Mouse (Mus musculus): ENCODE results near the gene Kcnmb3. TPM values are rescaled to one million over a fixed set of nuclear protein-coding genes. Genes with fewer than 3 reads are reported as not detected.

Kcnmb3 gene
- polyA plus RNA-seq, 1 experiment from 2014 or later: 0.10 TPM

DNA sequence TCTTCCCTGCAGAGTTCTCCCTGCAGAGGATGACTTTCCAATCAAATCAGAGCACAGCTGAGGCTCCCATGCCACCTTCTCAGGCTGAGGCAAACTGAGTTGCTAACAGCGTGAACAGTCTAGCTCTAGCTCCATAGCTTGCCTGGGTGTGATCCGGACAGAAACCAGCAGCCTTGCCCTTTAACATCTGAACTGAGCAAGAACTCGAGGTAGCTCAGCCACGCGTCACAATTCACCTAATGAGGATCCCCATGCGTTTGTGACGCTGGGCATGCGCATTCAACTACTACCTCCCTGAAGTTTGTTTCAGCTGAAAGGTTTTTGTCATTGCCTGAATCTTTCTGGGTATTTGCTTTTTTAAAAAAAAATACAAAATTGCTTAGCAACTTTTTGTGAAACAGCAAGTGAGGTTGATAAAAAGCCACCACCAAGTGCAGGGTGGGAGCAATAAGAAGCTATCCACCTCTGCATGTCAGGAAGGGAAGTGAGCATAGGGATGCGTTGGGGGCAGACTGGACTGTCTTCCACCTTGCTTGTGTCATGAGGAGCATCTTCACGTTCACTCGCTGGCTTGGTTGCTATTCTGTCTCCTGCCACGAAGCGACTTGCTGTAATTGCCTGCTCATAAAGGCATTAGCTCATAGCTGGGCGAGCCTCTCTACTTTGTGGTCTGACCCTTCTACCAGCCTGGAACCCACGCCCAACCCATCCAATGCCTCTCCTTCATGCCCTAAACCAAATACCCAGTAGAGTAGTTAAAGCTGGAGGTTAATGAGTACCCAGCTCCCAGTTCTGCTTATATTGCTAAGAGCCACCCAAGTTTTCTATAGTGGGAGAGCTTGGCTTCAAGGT, 1.7 kb downstream of the Kcnmb3 start:
- Histone ChIP-seq H3K27me3 (replicated peaks) (no peaks in the 10 kb centered on the region), H3K4me1 (no peaks in the 10 kb centered on the region), H3K27ac (no peak overlapping the region), H3K9me3 (no peaks in the 10 kb centered on the region), H3K9ac (no peak overlapping the region), H3K36me3 (no peaks in the 10 kb centered on the region), H3K4me2 (no peak overlapping the region), H3K4me3 (replicated peaks) (no peak overlapping the region)
- WGBS: 74% methylated on average over 15 of the region's 15 CpGs
- ATAC-seq (ENCODE audit: insufficient read depth, low FRiP score, low read depth): no peak

DNA sequence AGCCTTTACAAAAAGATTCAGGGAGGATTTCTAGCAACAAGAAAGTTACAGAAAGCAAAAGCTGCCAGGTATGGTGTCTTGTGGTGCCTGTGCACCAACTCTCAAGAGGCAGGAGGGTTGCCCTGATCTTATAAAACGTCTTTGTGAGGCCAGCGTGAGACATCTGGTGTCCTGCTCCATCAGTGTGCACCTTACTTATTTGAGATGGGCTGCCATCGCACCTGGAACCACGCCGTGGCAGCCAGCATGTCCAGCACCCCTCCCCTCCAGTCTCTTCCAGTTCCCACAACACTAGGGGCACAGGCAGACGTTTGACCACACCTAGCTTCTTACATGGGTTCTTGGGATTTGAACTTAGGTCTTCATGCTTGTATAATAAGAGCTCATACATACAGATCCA, 3.9 kb downstream of the Kcnmb3 start:
- Histone ChIP-seq H3K27ac (no peak overlapping the region), H3K9ac (no peak overlapping the region), H3K4me2 (no peak overlapping the region), H3K4me3 (replicated peaks) (no peak overlapping the region), H3K27me3 (replicated peaks) (no peaks in the 10 kb centered on the region), H3K9me3 (no peaks in the 10 kb centered on the region), H3K4me1 (no peaks in the 10 kb centered on the region), H3K36me3 (no peaks in the 10 kb centered on the region)
- WGBS: 73% methylated on average over 6 of the region's 6 CpGs
- ATAC-seq (ENCODE audit: insufficient read depth, low FRiP score, low read depth): no peak

- H3K4me1 ChIP-seq: no peaks in the 10 kb centered on the region
- H3K4me2 ChIP-seq: no peak overlapping the region
- no peak overlapping the region for H3K4me3 ChIP-seq (replicated peaks)
- ATAC-seq (ENCODE audit: insufficient read depth, low FRiP score, low read depth): no peak
- H3K27ac ChIP-seq: no peak overlapping the region
- H3K27me3 ChIP-seq (replicated peaks): no peaks in the 10 kb centered on the region
- H3K9ac ChIP-seq: no peak overlapping the region
- no peaks in the 10 kb centered on the region for H3K36me3 ChIP-seq
- H3K9me3 ChIP-seq: no peaks in the 10 kb centered on the region
- WGBS: 75% methylated on average over 4 of the region's 4 CpGs
Observed at GRCm38 (mm10) chr3:32486543-32486942, 5.5 kb downstream of the Kcnmb3 start.

- Histone ChIP-seq H3K4me2 (no peak overlapping the region), H3K36me3 (no peaks in the 10 kb centered on the region), H3K27ac (no peak overlapping the region), H3K27me3 (replicated peaks) (no peaks in the 10 kb centered on the region), H3K9me3 (no peaks in the 10 kb centered on the region), H3K9ac (no peak overlapping the region), H3K4me3 (replicated peaks) (no peak overlapping the region), H3K4me1 (no peaks in the 10 kb centered on the region)
- ATAC-seq (ENCODE audit: insufficient read depth, low FRiP score, low read depth): no peak
- WGBS: 80% methylated on average over 3 of the region's 3 CpGs
Observed at GRCm38 (mm10) chr3:32483035-32483434, 9.0 kb downstream of the Kcnmb3 start.

GRCm38 (mm10) chr3:32479961-32480360, 12.1 kb downstream of the Kcnmb3 start:
- no peak for ATAC-seq (ENCODE audit: insufficient read depth, low FRiP score, low read depth)
- Histone ChIP-seq H3K27me3 (replicated peaks) (no peaks in the 10 kb centered on the region), H3K27ac (no peak overlapping the region), H3K4me1 (no peaks in the 10 kb centered on the region), H3K9me3 (no peaks in the 10 kb centered on the region), H3K4me2 (no peak overlapping the region), H3K36me3 (no peaks in the 10 kb centered on the region), H3K9ac (no peak overlapping the region), H3K4me3 (replicated peaks) (no peak overlapping the region)
- 89% methylated on average over 7 of the region's 7 CpGs for WGBS

DNA sequence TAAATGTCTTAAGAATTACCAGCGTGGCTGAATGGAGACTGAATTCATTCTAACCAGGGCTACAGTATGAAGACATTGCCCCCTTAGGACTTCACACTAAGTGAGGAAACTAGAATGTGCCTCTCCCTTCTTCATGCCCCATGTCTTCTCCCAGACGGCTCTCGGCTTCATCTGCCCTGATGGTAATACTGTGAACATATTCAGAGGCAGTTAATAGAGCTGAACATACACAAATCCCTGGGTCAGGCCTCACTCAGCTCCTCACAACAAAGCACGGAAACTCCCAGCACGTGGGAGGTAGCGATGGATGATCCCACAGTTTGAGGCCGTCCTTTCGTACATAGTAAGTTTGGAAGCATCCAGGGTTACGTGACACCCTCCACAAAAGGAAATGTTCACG, 18.8 kb downstream of the Kcnmb3 start:
- Histone ChIP-seq H3K4me3 (replicated peaks) (no peak overlapping the region), H3K27ac (no peak overlapping the region), H3K4me2 (no peak overlapping the region), H3K27me3 (replicated peaks) (no peaks in the 10 kb centered on the region), H3K9ac (no peak overlapping the region), H3K9me3 (no peaks in the 10 kb centered on the region), H3K36me3 (no peaks in the 10 kb centered on the region), H3K4me1 (peaks cover 11% of the 10 kb centered on the region; the same call in 1 of the 2 replicates)
- no peak for ATAC-seq (ENCODE audit: insufficient read depth, low FRiP score, low read depth)
- WGBS: 75% methylated on average over 10 of the region's 10 CpGs

DNA sequence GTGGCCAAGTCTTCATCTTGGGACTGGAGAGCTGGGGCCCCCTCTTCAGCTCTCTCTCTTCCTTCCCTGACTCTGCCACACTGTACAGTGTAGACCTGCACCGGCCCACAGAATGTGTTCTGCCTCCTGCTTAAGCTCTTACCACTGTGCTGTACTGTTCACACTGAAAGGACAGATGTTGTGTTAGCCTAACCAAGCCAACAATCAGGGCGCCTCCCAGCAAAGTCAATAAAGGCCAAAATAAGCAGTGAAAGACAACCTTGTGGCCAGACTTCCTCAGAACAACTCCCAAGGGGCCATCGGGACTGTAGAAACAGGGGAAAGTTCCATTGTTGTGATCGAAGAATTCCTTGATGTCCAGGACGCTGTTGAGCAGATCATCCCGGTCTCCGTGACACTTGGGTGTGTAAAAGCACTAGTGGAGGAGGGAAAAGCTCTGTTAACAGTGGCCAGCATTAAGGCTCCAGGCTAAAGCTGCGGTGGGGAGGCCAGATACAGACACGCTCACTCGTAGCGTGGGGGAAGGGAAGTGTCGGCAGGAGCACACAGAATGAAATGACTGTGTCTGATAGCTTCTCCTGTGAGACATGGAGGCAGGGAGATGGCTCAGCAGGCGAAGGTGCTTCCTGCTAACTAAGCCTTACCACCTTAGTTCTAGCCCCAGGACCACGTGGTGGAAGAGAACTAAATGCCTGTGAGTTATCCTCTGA, 19.7 kb downstream of the Kcnmb3 start:
- peaks cover 11% of the 10 kb centered on the region; the same call in 1 of the 2 replicates for H3K4me1 ChIP-seq
- ATAC-seq (ENCODE audit: insufficient read depth, low FRiP score, low read depth): no peak
- H3K9ac ChIP-seq: no peak overlapping the region

GRCm38 (mm10) chr3:32471098-32471497, 20.9 kb downstream of the Kcnmb3 start:
- peak; percentile 41; the same call in 1 of the 2 replicates for ATAC-seq (ENCODE audit: insufficient read depth, low FRiP score, low read depth)
- H3K27ac ChIP-seq: no peak overlapping the region

More for the DNA sequence above, 19.7 kb downstream of the Kcnmb3 start:
- no peak overlapping the region for H3K4me3 ChIP-seq (replicated peaks)
- 66% methylated on average over 14 of the region's 14 CpGs for WGBS
- H3K9me3 ChIP-seq: no peaks in the 10 kb centered on the region
- no peak overlapping the region for H3K27ac ChIP-seq
- no peak overlapping the region for H3K4me2 ChIP-seq
- no peaks in the 10 kb centered on the region for H3K27me3 ChIP-seq (replicated peaks)
- no peaks in the 10 kb centered on the region for H3K36me3 ChIP-seq

GRCm38 (mm10) chr3:32470449-32470848, 21.6 kb downstream of the Kcnmb3 start:
- WGBS: 83% methylated on average over 7 of the region's 7 CpGs
- no peak overlapping the region for H3K9ac ChIP-seq
- H3K27me3 ChIP-seq (replicated peaks): no peaks in the 10 kb centered on the region
- peaks cover 11% of the 10 kb centered on the region; the same call in 1 of the 2 replicates for H3K4me1 ChIP-seq
- ATAC-seq (ENCODE audit: insufficient read depth, low FRiP score, low read depth): no peak
- H3K27ac ChIP-seq: no peak overlapping the region
- no peaks in the 10 kb centered on the region for H3K9me3 ChIP-seq
- H3K4me3 ChIP-seq (replicated peaks): no peak overlapping the region
- H3K4me2 ChIP-seq: no peak overlapping the region
- H3K36me3 ChIP-seq: no peaks in the 10 kb centered on the region

More at GRCm38 (mm10) chr3:32471098-32471497, 20.9 kb downstream of the Kcnmb3 start:
- peaks cover 11% of the 10 kb centered on the region; the same call in 1 of the 2 replicates for H3K4me1 ChIP-seq
- no peaks in the 10 kb centered on the region for H3K9me3 ChIP-seq
- H3K9ac ChIP-seq: no peak overlapping the region
- no peak overlapping the region for H3K4me3 ChIP-seq (replicated peaks)
- no peaks in the 10 kb centered on the region for H3K27me3 ChIP-seq (replicated peaks)
- H3K4me2 ChIP-seq: no peak overlapping the region
- 55% methylated on average over 6 of the region's 6 CpGs for WGBS
- H3K36me3 ChIP-seq: no peaks in the 10 kb centered on the region

- ATAC-seq (ENCODE audit: insufficient read depth, low FRiP score, low read depth): no peak
- 38% methylated on average over 4 of the region's 4 CpGs for WGBS
- H3K4me2 ChIP-seq: no peak overlapping the region
- H3K27me3 ChIP-seq (replicated peaks): no peaks in the 10 kb centered on the region
- no peaks in the 10 kb centered on the region for H3K9me3 ChIP-seq
- H3K9ac ChIP-seq: no peak overlapping the region
- peaks cover 5% of the 10 kb centered on the region; the same call in 1 of the 2 replicates for H3K36me3 ChIP-seq
- no peak overlapping the region for H3K4me3 ChIP-seq (replicated peaks)
- no peak overlapping the region for H3K27ac ChIP-seq
- H3K4me1 ChIP-seq: peaks cover 11% of the 10 kb centered on the region; the same call in 1 of the 2 replicates
Observed at GRCm38 (mm10) chr3:32468411-32468810, 23.6 kb downstream of the Kcnmb3 start.

DNA sequence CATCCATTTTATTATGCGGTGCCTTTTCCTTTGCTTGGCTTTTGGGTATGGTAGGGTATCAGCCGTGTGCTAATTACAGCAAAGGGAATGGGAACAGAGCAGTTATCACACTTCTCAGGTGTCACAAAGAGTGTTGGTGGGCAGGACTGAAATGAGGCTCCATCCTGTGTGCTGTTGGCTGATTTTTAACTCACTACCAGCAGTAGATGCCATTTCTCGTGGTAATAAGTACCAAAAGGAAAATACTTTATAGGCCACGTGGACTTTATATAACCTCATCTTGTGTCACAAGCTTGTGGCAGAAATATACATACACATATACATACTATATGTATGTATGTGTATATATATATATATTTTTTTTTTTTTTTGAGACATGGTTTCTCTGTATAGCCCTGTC, 24.7 kb downstream of the Kcnmb3 start:
- Histone ChIP-seq H3K4me2 (no peak overlapping the region), H3K36me3 (peaks cover 5% of the 10 kb centered on the region; the same call in 1 of the 2 replicates), H3K4me3 (replicated peaks) (no peak overlapping the region), H3K27ac (no peak overlapping the region), H3K9me3 (no peaks in the 10 kb centered on the region), H3K9ac (no peak overlapping the region), H3K4me1 (peaks cover 10% of the 10 kb centered on the region; the same call in 1 of the 2 replicates), H3K27me3 (replicated peaks) (no peaks in the 10 kb centered on the region)
- 89% methylated on average over 4 of the region's 4 CpGs for WGBS
- ATAC-seq (ENCODE audit: insufficient read depth, low FRiP score, low read depth): no peak

GRCm38 (mm10) chr3:32459777-32460176, 32.3 kb downstream of the Kcnmb3 start:
- H3K27ac ChIP-seq: no peak overlapping the region
- no peak for ATAC-seq (ENCODE audit: insufficient read depth, low FRiP score, low read depth)
- H3K36me3 ChIP-seq: peaks cover 17% of the 10 kb centered on the region; the same call in 1 of the 2 replicates
- 66% methylated on average over 4 of the region's 4 CpGs for WGBS
- no peaks in the 10 kb centered on the region for H3K27me3 ChIP-seq (replicated peaks)
- no peak overlapping the region for H3K4me2 ChIP-seq
- no peaks in the 10 kb centered on the region for H3K9me3 ChIP-seq
- H3K4me3 ChIP-seq (replicated peaks): no peak overlapping the region
- H3K4me1 ChIP-seq: no peaks in the 10 kb centered on the region
- no peak overlapping the region for H3K9ac ChIP-seq

All from stomach, embryonic 15.5 days (tissue).